In genomic region chr8:60912554-60912953, GRCm38 (mm10) we compare ENCODE assay signal across 28 mouse cellular contexts. TPM values are rescaled to one million over a fixed set of nuclear protein-coding genes. Genes with fewer than 3 reads are reported as not detected.
DNase-seq lines count a peak whose midpoint lies in the region; ATAC-seq and TF ChIP-seq lines count a peak whose summit lies in the region.
"Had no signal": no experiment of that assay in that cellular context is flagged by ENCODE, and none has a peak within 500 bp of the region (broad histone marks: within the 10 kb centered on the region; RNA-seq: fewer than 3 reads in every experiment).

No protein-coding gene starts in this region.

- H3K4me1 ChIP-seq in hindbrain, postnatal 0 days (ENCODE audit: insufficient read depth, low read length): no peaks in the 10 kb centered on the region
- H3K4me1 ChIP-seq in hindbrain, embryonic 10.5 days (replicated peaks): no peaks in the 10 kb centered on the region
- no peaks in the 10 kb centered on the region for H3K4me1 ChIP-seq in lung, embryonic 15.5 days
- peaks cover 14% of the 10 kb centered on the region for H3K4me1 ChIP-seq in E14TG2a.4 (replicated peaks; ENCODE audit: low read depth, low read length)
- H3K4me1 ChIP-seq: embryonic facial prominence, embryonic 12.5 days; hindbrain, embryonic 13.5 days; limb, embryonic 10.5 days; limb, embryonic 15.5 days; liver, embryonic 13.5 days; midbrain, embryonic 12.5 days; neural tube, embryonic 13.5 days had no signal

- 0 out of 2 replicates have a peak, but pooled peaks have one; percentile 30 for ATAC-seq in hindbrain, postnatal 0 days
- ATAC-seq in lung, embryonic 15.5 days (ENCODE audit: borderline replicate concordance, extremely low read depth, low FRiP score, low TSS enrichment): no peak
- ATAC-seq: CD4-positive, CD25-positive, alpha-beta regulatory T cell, adult 4 months; forebrain, embryonic 14.5 days; intestine, postnatal 0 days had no signal

- DNase-seq in hindbrain, postnatal 0 days (ENCODE audit: low spot score): no peak
- no peak for DNase-seq in hindbrain, embryonic 10.5 days (ENCODE audit: low spot score)
- DNase-seq in lung, postnatal 10 days: no peak
- DNase-seq in ZHBTc4 (ENCODE audit: low read depth, low spot score): peak; percentile 43
- DNase-seq in thymus, adult 18-20 months: no peak
- DNase-seq: adrenal gland, postnatal 14 days; cerebellum, adult 11-12 months; cerebellum, postnatal 10 days; gastrocnemius, adult 2 months; gastrocnemius, postnatal 36 days; heart, adult 18-20 months; heart, postnatal 36 days; kidney, postnatal 25 days; liver, embryonic 13.5 days; thymus, postnatal 4 days had no signal

- no peak overlapping the region for H3K4me3 ChIP-seq in hindbrain, postnatal 0 days (ENCODE audit: low read length)
- no peak overlapping the region for H3K4me3 ChIP-seq in hindbrain, embryonic 10.5 days
- no peak overlapping the region for H3K4me3 ChIP-seq in lung, embryonic 15.5 days
- H3K4me3 ChIP-seq in E14TG2a.4 (replicated peaks; ENCODE audit: low read length): peak overlapping the region; percentile 27
- H3K4me3 ChIP-seq: embryonic facial prominence, embryonic 12.5 days; gastrocnemius, adult 2 months; hindbrain, embryonic 13.5 days; limb, embryonic 10.5 days; limb, embryonic 15.5 days; liver, embryonic 13.5 days; midbrain, embryonic 12.5 days; neural tube, embryonic 13.5 days had no signal

- 52% methylated on average over 10 of the region's 10 CpGs for WGBS in hindbrain, postnatal 0 days
- 55% methylated on average over 10 of the region's 10 CpGs for WGBS in hindbrain, embryonic 10.5 days
- WGBS in lung, embryonic 15.5 days: 56% methylated on average over 10 of the region's 10 CpGs

- no peaks in the 10 kb centered on the region for H3K27me3 ChIP-seq in hindbrain, postnatal 0 days (ENCODE audit: insufficient read depth, low read length)
- no peaks in the 10 kb centered on the region for H3K27me3 ChIP-seq in hindbrain, embryonic 10.5 days (ENCODE audit: insufficient read depth, poor library complexity, severe bottlenecking)
- H3K27me3 ChIP-seq in lung, embryonic 15.5 days: no peaks in the 10 kb centered on the region
- no peaks in the 10 kb centered on the region for H3K27me3 ChIP-seq in E14TG2a.4 (ENCODE audit: insufficient read depth, low read length)
- H3K27me3 ChIP-seq: embryonic facial prominence, embryonic 12.5 days; hindbrain, embryonic 13.5 days; limb, embryonic 15.5 days; liver, embryonic 13.5 days; midbrain, embryonic 12.5 days; neural tube, embryonic 13.5 days had no signal

- no peak overlapping the region for H3K9ac ChIP-seq in hindbrain, postnatal 0 days (replicated peaks; ENCODE audit: low read length)
- H3K9ac ChIP-seq in lung, embryonic 15.5 days: no peak overlapping the region
- H3K9ac ChIP-seq: embryonic facial prominence, embryonic 12.5 days; hindbrain, embryonic 13.5 days; limb, embryonic 15.5 days; liver, embryonic 13.5 days; midbrain, embryonic 12.5 days; neural tube, embryonic 13.5 days had no signal

- TF ChIP-seq CTCF in hindbrain, postnatal 0 days (IDR thresholded peaks at IDR 0.05; ENCODE audit: low read depth): no peak
- no peak for TF ChIP-seq CTCF in E14TG2a.4 (conservative IDR thresholded peaks at IDR 0.05; ENCODE audit: low read length)

- H3K27ac ChIP-seq in hindbrain, postnatal 0 days: no peak overlapping the region
- no peak overlapping the region for H3K27ac ChIP-seq in hindbrain, embryonic 10.5 days
- H3K27ac ChIP-seq in lung, embryonic 15.5 days: no peak overlapping the region
- H3K27ac ChIP-seq: embryonic facial prominence, embryonic 12.5 days; gastrocnemius, adult 2 months; hindbrain, embryonic 13.5 days; limb, embryonic 10.5 days; limb, embryonic 15.5 days; liver, embryonic 13.5 days; midbrain, embryonic 12.5 days; neural tube, embryonic 13.5 days had no signal

- H3K9me3 ChIP-seq in hindbrain, postnatal 0 days (ENCODE audit: low read length): no peaks in the 10 kb centered on the region
- H3K9me3 ChIP-seq in hindbrain, embryonic 10.5 days: no peaks in the 10 kb centered on the region
- no peaks in the 10 kb centered on the region for H3K9me3 ChIP-seq in lung, embryonic 15.5 days
- no peaks in the 10 kb centered on the region for H3K9me3 ChIP-seq in E14TG2a.4 (ENCODE audit: low read length)
- H3K9me3 ChIP-seq: embryonic facial prominence, embryonic 12.5 days; G1E; hindbrain, embryonic 13.5 days; limb, embryonic 10.5 days; limb, embryonic 15.5 days; liver, embryonic 13.5 days; midbrain, embryonic 12.5 days; neural tube, embryonic 13.5 days had no signal

- H3K4me2 ChIP-seq in hindbrain, postnatal 0 days (ENCODE audit: low read depth, low read length): no peak overlapping the region
- H3K4me2 ChIP-seq in lung, embryonic 15.5 days: peak overlapping the region; percentile 30
- H3K4me2 ChIP-seq: embryonic facial prominence, embryonic 12.5 days; heart, embryonic 11.5 days; hindbrain, embryonic 13.5 days; limb, embryonic 15.5 days; liver, embryonic 13.5 days; midbrain, embryonic 12.5 days; neural tube, embryonic 13.5 days had no signal

- 0 out of 2 replicates have a peak, but pooled peaks cover 5% of the 10 kb centered on the region for H3K36me3 ChIP-seq in hindbrain, postnatal 0 days (ENCODE audit: insufficient read depth, low read length)
- peaks cover 35% of the 10 kb centered on the region for H3K36me3 ChIP-seq in hindbrain, embryonic 10.5 days
- peaks cover 15% of the 10 kb centered on the region; the same call in 1 of the 2 replicates for H3K36me3 ChIP-seq in lung, embryonic 15.5 days
- peaks cover 54% of the 10 kb centered on the region for H3K36me3 ChIP-seq in E14TG2a.4 (ENCODE audit: insufficient read depth, low read length)

RNA-seq across cellular contexts. Expression of gene Hpf1, which starts 22.3 kb away (rescaled TPM):
- 13.4 and 25.8 TPM in 2 replicates for total RNA-seq in hindbrain, postnatal 0 days (2014; rRNA removed)
- 97.2 and 103 TPM in 2 replicates for polyA plus RNA-seq in hindbrain, postnatal 0 days (2015; fragmentation: Nextera tagmentation; extraction: Ambion mirVana)
- 97.1 and 124 TPM in 2 replicates for polyA plus RNA-seq in hindbrain, embryonic 10.5 days (2016; fragmentation: Nextera tagmentation; extraction: Ambion mirVana)
- polyA plus RNA-seq in lung, embryonic 15.5 days (2015; fragmentation: Nextera tagmentation; extraction: Ambion mirVana): 104 and 108 TPM in 2 replicates
